Mouse (Mus musculus): ENCODE measurements at regions not wholly inside any gene's neighbourhood (a gene's known extent, or its start where the extent isn't known, plus 50 kb on each side); places are given as distances from the start of the nearest gene placed in this dataset.

DNA sequence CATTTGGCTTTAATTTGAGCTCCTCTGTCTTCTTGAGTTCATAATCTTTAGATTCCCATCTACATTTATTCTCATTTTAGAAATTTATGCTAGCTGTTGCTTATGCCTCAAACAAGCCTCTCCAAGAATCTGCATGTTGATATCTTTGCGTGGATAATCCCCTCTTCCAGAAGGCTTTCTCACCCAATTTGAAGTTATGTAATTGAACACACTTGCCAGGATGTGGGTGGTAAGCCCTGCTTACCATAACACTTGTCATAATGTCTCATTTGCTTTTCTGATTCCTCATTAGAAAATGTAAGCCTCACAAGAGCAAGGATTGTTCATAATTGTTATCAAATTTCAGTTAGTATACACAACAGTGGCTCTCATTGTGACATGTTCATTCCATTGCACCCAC, 266.0 kb downstream of the Olfm4 start:
- Histone ChIP-seq H3K27ac (no peak overlapping the region), H3K27me3 (no peaks in the 10 kb centered on the region), H3K36me3 (no peaks in the 10 kb centered on the region), H3K4me2 (no peak overlapping the region), H3K9ac (no peak overlapping the region), H3K9me3 (no peaks in the 10 kb centered on the region), H3K4me1 (no peaks in the 10 kb centered on the region), H3K4me3 (no peak overlapping the region)
- no peak for ATAC-seq (ENCODE audit: insufficient number of reproducible peaks, insufficient read depth, low FRiP score, low TSS enrichment, low read depth)
- WGBS: 74% methylated on average over 1 of the region's 1 CpGs

DNA sequence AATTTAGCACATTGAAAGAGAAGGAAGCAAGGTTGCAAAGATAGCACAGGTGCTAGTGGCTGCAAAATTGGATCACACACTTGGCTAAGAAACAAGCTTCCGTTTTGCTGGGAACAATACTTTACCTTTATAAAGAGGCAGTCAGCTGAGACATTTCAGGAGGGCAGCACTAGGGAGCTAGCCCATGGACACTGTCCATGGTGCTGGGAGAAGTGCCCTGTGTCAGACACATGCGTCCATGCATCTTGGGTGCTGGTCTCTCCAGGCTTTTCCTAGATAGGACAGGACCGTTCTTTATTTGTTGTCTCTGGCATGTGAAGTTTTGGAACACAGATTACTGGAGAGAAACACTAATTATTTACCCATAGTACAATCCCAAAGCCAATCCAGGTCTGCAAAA, 273.2 kb downstream of the Olfm4 start:
- H3K27ac ChIP-seq: no peak overlapping the region
- H3K4me1 ChIP-seq: no peaks in the 10 kb centered on the region
- WGBS: 49% methylated on average over 3 of the region's 3 CpGs

DNA sequence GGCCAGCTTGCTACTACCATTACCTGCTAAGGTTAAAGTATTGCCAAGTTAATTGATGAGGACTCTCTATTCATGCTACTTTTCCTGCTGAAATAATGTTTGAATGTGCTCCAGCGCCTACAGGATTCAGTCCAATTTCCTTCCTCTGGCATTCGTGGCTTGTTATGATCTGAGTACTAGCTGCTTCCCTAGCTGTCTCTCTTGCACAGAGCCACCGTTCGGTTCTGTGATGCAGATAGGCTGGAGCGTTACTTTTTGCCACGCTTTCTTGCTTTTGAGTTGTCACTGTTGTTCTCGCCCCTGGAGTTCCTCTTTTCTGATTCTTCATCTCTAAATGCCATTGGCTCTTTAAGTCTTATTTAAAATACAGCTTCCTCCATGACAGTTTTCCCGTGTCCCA, 279.3 kb downstream of the Olfm4 start:
- Histone ChIP-seq H3K9me3 (no peaks in the 10 kb centered on the region), H3K27me3 (no peaks in the 10 kb centered on the region), H3K9ac (no peak overlapping the region), H3K4me3 (no peak overlapping the region), H3K36me3 (no peaks in the 10 kb centered on the region), H3K4me1 (peaks cover 9% of the 10 kb centered on the region), H3K4me2 (no peak overlapping the region), H3K27ac (no peak overlapping the region)
- WGBS: 66% methylated on average over 8 of the region's 8 CpGs
- ATAC-seq (ENCODE audit: insufficient number of reproducible peaks, insufficient read depth, low FRiP score, low TSS enrichment, low read depth): no peak

More for the DNA sequence above, 273.2 kb downstream of the Olfm4 start:
- no peak overlapping the region for H3K4me3 ChIP-seq
- no peaks in the 10 kb centered on the region for H3K9me3 ChIP-seq
- H3K36me3 ChIP-seq: no peaks in the 10 kb centered on the region
- H3K4me2 ChIP-seq: no peak overlapping the region
- H3K9ac ChIP-seq: no peak overlapping the region
- no peak for ATAC-seq (ENCODE audit: insufficient number of reproducible peaks, insufficient read depth, low FRiP score, low TSS enrichment, low read depth)
- no peaks in the 10 kb centered on the region for H3K27me3 ChIP-seq

DNA sequence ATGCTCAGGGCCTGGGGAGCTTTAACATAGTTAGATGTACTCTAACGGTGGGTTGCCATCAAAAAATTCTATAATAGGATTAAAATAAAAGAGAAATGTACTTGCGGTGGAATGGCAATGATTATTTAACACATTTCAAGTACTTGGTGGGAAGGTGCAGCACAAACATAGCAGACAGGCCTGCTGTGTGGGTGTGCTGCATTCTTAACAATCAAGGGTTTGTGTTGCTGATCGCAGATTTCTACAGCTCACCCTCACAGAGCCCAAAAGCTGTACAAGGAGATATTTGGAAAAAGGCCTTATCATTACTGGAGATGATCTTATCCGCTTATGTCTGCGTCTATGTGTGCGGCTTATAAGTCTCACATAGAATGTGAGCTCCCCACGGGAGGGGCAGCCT, 281.2 kb downstream of the Olfm4 start:
- ATAC-seq (ENCODE audit: insufficient number of reproducible peaks, insufficient read depth, low FRiP score, low TSS enrichment, low read depth): no peak
- Histone ChIP-seq H3K27me3 (no peaks in the 10 kb centered on the region), H3K4me2 (no peak overlapping the region), H3K9me3 (no peaks in the 10 kb centered on the region), H3K27ac (no peak overlapping the region), H3K4me1 (peaks cover 13% of the 10 kb centered on the region), H3K9ac (no peak overlapping the region), H3K36me3 (no peaks in the 10 kb centered on the region), H3K4me3 (no peak overlapping the region)
- 69% methylated on average over 7 of the region's 7 CpGs for WGBS

DNA sequence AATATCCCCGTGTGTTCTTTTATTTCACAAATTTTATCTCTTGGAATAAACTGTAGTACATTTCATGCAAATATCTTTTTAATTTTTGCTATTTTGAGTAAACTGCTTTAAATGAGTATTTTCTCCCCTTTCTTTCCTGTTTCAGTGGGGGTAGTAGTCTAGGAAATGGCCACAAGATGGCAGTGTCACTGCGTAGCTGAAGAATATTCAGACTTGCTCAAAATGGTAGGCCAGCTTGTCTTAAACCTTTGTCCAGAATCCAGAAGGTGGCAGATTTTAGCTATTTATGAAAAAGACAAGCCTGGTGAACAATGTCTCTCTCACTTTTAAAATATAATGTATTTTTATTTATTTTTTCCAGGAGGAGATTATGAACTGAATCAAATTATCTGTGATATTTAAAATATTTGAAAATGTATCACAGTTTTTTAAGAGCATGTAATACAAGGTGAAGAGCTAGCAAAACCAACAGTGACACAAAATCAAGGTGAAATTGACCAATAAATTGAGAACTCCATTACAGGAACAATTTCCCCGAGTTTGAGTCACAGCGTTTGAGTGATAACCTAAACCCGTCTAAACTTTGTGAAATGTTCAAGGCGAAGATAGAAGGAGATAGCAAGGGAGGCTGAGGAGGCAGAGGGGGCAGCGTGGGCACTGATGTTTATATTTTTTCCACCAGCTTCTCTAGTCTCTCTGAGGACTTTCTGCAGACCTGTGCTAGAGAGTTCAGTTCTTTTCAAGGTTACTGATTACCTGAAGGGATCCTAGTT, 285.5 kb downstream of the Olfm4 start:
- WGBS: 31% methylated on average over 7 of the region's 7 CpGs
- no peak overlapping the region for H3K27ac ChIP-seq
- no peak overlapping the region for H3K4me3 ChIP-seq
- no peak for ATAC-seq (ENCODE audit: insufficient number of reproducible peaks, insufficient read depth, low FRiP score, low TSS enrichment, low read depth)
- no peaks in the 10 kb centered on the region for H3K27me3 ChIP-seq
- peaks cover 17% of the 10 kb centered on the region for H3K4me1 ChIP-seq
- H3K9ac ChIP-seq: no peak overlapping the region
- H3K9me3 ChIP-seq: no peaks in the 10 kb centered on the region
- H3K4me2 ChIP-seq: no peak overlapping the region
- no peaks in the 10 kb centered on the region for H3K36me3 ChIP-seq

DNA sequence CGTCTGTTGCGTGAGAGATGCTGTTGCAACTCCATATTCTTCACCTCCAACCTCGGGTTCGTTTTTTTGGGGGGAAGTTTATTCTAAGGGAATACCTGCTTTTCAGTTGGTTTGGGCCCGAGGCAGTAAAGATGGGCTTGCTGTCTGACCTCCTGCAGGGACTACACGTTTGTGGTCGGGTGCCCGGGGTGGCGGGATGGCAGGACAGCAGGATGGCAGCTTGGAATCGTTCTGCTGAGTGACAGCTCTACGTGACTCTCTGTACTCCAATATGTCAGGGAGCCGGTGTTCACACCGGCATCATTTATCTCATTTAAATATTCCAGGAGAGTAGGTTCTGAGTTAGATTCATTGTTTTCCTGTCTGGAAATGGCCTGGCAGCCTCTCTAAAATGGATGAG, 286.2 kb downstream of the Olfm4 start:
- H3K4me1 ChIP-seq: peaks cover 17% of the 10 kb centered on the region
- no peaks in the 10 kb centered on the region for H3K9me3 ChIP-seq
- H3K4me3 ChIP-seq: no peak overlapping the region
- 49% methylated on average over 13 of the region's 13 CpGs for WGBS
- no peak overlapping the region for H3K9ac ChIP-seq
- H3K36me3 ChIP-seq: no peaks in the 10 kb centered on the region
- no peak overlapping the region for H3K27ac ChIP-seq
- H3K27me3 ChIP-seq: no peaks in the 10 kb centered on the region
- no peak for ATAC-seq (ENCODE audit: insufficient number of reproducible peaks, insufficient read depth, low FRiP score, low TSS enrichment, low read depth)
- no peak overlapping the region for H3K4me2 ChIP-seq

DNA sequence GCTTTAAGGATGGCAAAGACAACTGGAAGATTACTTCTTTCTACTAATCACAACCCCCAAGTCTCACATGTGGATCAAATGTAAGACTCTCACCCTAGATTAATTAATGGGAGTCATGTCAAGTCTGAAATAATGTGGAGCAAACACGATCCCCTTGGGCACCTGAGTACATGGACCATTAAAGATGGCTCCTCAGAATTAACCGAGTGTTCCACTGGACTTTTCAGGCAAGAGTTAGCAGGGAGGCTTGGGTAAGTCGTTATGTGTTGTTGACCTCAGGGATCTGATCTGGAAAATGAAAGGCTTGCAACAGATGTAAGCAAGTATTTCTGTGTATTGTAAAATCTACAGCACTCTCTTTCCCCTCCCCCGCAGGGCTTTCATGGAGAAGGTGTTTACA, 296.3 kb downstream of the Olfm4 start:
- H3K36me3 ChIP-seq: no peaks in the 10 kb centered on the region
- H3K4me2 ChIP-seq: no peak overlapping the region
- no peak for ATAC-seq (ENCODE audit: insufficient number of reproducible peaks, insufficient read depth, low FRiP score, low TSS enrichment, low read depth)
- H3K4me1 ChIP-seq: no peaks in the 10 kb centered on the region
- no peak overlapping the region for H3K4me3 ChIP-seq
- no peak overlapping the region for H3K27ac ChIP-seq
- H3K27me3 ChIP-seq: no peaks in the 10 kb centered on the region
- H3K9me3 ChIP-seq: no peaks in the 10 kb centered on the region
- no peak overlapping the region for H3K9ac ChIP-seq
- 73% methylated on average over 4 of the region's 4 CpGs for WGBS

DNA sequence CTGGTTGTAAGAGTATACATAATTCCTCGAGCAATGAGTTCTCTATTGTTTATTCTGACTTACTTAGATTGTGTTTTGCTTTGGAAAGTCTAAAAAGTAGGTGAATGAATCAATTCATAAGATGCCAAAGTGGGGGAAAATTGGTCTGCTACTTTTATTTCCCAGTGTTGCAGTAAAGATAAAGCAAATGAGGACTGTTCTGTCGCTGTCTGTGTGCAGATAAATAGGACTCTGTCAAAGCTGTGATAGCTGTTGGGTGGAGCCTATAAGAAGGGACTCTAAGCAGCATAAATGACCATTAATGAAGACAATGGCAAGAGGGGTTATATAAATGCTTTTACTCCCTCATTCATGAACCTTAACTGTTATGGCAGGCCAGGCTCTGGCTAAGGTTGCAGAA, 299.8 kb downstream of the Olfm4 start:
- Histone ChIP-seq H3K9me3 (no peaks in the 10 kb centered on the region), H3K4me2 (no peak overlapping the region), H3K9ac (no peak overlapping the region), H3K4me1 (no peaks in the 10 kb centered on the region), H3K27ac (no peak overlapping the region), H3K36me3 (no peaks in the 10 kb centered on the region), H3K4me3 (no peak overlapping the region), H3K27me3 (no peaks in the 10 kb centered on the region)
- 66% methylated on average over 2 of the region's 2 CpGs for WGBS
- no peak for ATAC-seq (ENCODE audit: insufficient number of reproducible peaks, insufficient read depth, low FRiP score, low TSS enrichment, low read depth)

DNA sequence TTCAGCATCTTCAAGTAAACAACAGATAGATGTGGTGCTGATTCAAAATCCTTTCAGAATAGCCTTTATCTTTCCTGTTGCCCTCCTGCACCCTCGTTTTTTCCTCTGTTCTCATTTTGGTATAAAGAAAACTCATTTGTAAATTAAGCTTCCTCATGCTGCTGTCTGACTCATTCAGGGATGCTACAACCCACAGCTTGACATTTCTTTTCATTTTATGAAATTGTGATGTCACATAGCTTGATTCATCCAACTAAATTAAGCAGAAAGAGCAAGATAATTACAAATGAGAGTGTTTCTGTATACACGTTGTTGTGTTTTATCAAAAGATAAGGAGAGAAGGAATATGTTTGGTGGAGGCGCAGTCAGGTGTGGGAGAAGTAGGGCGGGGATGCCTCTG, 307.5 kb downstream of the Olfm4 start:
- Histone ChIP-seq H3K9ac (no peak overlapping the region), H3K27me3 (no peaks in the 10 kb centered on the region), H3K4me3 (no peak overlapping the region), H3K36me3 (no peaks in the 10 kb centered on the region), H3K4me1 (no peaks in the 10 kb centered on the region), H3K27ac (no peak overlapping the region), H3K9me3 (no peaks in the 10 kb centered on the region), H3K4me2 (no peak overlapping the region)
- WGBS: 80% methylated on average over 4 of the region's 4 CpGs
- no peak for ATAC-seq (ENCODE audit: insufficient number of reproducible peaks, insufficient read depth, low FRiP score, low TSS enrichment, low read depth)

DNA sequence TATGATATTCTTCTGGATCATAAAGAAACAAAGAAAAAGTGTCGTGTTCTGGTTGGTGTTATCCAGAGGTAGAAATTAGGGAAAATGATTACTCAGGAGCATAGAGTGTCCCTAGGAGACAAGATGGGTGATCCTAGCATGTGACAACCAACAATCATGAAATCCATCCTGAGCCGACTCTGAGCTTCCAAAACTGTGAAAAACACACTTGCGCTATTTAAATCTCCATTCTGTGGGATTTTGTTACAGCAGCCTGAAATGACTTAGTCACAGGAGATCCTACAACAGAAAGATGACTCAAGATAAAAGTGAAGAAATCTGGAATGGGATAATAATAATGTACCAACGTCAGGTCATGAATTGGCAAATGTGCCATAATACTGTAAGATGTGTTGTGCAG, 309.5 kb downstream of the Olfm4 start:
- Histone ChIP-seq H3K4me3 (no peak overlapping the region), H3K36me3 (no peaks in the 10 kb centered on the region), H3K9me3 (no peaks in the 10 kb centered on the region), H3K27me3 (no peaks in the 10 kb centered on the region), H3K4me2 (no peak overlapping the region), H3K9ac (no peak overlapping the region), H3K27ac (no peak overlapping the region), H3K4me1 (no peaks in the 10 kb centered on the region)
- WGBS: 82% methylated on average over 4 of the region's 4 CpGs
- no peak for ATAC-seq (ENCODE audit: insufficient number of reproducible peaks, insufficient read depth, low FRiP score, low TSS enrichment, low read depth)

DNA sequence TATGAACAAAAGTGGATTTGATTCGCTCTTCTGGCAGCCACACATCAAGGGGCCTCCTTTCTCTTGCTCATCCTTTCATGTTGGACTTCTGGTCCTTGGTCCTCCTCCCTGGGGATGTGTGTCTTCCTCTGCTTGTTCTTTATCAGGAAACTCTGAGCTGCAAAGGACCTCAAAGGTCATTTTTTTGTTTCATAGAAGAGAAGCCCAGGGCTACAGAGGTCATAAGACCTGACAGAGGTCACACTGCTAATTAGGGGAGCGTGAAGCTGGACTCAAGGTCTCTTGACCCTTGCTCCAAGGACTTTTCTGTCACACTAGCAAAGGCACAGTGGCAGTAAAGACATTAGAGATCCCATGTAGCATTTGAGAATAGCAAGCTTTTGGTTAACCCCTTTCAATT, 345.8 kb downstream of the Olfm4 start:
- Histone ChIP-seq H3K4me2 (no peak overlapping the region), H3K27ac (no peak overlapping the region), H3K27me3 (no peaks in the 10 kb centered on the region), H3K9me3 (no peaks in the 10 kb centered on the region), H3K9ac (no peak overlapping the region), H3K4me1 (0 out of 2 replicates have a peak, but pooled peaks cover 8% of the 10 kb centered on the region), H3K36me3 (no peaks in the 10 kb centered on the region), H3K4me3 (no peak overlapping the region)
- 28% methylated on average over 2 of the region's 2 CpGs for WGBS
- ATAC-seq (ENCODE audit: insufficient number of reproducible peaks, insufficient read depth, low FRiP score, low TSS enrichment, low read depth): no peak

DNA sequence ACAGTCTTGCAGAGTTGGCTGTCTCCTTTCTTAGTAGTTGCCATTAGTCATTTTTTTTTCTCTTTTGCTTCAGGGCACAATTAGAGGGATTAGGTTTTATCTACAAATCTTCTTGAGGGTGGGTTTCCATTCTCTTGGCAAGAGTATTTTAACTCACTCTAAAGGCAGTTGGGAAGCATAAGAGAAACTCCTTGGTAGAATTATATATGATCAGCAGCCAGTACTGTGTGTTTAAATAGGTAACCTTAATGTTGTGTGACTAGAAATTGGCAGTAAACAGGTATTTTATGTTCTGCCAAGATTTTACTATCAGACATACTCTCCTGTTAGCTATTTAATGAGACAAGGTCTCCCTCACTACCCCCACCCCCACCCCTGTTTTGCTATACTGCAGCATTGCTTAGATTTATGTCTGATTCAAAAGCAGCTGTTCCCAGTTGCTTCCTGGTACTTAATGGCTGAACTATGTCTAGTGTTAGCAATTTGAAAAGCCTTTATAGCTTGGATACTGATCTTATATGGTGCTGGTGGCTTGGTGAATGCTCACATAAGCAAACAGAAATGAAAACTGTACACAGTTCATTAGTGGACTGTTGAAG, 378.2 kb downstream of the Olfm4 start:
- no peak overlapping the region for H3K9ac ChIP-seq
- ATAC-seq (ENCODE audit: insufficient number of reproducible peaks, insufficient read depth, low FRiP score, low TSS enrichment, low read depth): no peak

More for the DNA sequence above, 378.2 kb downstream of the Olfm4 start:
- Histone ChIP-seq H3K9me3 (no peaks in the 10 kb centered on the region), H3K27ac (no peak overlapping the region), H3K36me3 (no peaks in the 10 kb centered on the region), H3K4me3 (no peak overlapping the region), H3K27me3 (no peaks in the 10 kb centered on the region), H3K4me2 (no peak overlapping the region), H3K4me1 (no peaks in the 10 kb centered on the region)
